1 mouse cellular context compared by ENCODE assay signal in the genomic region with DNA sequence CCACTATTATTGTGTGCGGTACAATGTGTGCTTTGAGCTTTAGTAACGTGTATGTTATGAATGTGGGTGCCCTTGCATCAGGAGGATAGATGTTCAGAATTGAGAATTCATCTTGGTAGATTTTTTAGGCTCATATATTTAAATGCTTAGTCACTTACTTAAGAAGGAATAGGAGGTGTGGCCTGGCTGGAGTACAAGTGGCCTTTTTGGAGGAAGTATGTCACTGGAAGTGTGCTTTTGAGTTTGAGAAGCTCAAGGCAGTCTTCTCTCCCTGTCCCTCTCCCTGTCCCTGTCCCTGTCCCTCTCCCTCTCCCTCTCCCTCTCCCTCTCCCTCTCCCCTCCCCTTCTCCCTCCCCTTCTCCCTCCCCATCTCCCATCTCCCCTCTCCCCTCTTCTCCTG.
TF ChIP-seq lines count a peak whose summit lies in the region.

No protein-coding gene starts in this region.

TF ChIP-seq in MEL, 35 proteins besides CTCF, POLR2A, EP300 and RAD21 (continued from another document):
- TF ChIP-seq TAL1 (IDR thresholded peaks at IDR 0.05; ENCODE audit: low read length) (no peak), MAFK (IDR thresholded peaks at IDR 0.05; ENCODE audit: borderline replicate concordance, low read depth, low read length) (no peak), ELF1 (IDR thresholded peaks at IDR 0.05; ENCODE audit: low read depth, low read length) (no peak), GATA1 (IDR thresholded peaks at IDR 0.05; ENCODE audit: low read depth, low read length) (no peak), UBTF (IDR thresholded peaks at IDR 0.05; ENCODE audit: borderline replicate concordance, insufficient read depth, low read depth, low read length) (no peak), TCF12 (IDR thresholded peaks at IDR 0.05; ENCODE audit: low read depth, low read length) (no peak), ZNF384 (IDR thresholded peaks at IDR 0.05; ENCODE audit: low read depth, low read length) (no peak), GABPA (IDR thresholded peaks at IDR 0.05; ENCODE audit: low read depth, low read length) (no peak), ZC3H11A (IDR thresholded peaks at IDR 0.05; ENCODE audit: low read depth, low read length) (no peak), ZMIZ1 (IDR thresholded peaks at IDR 0.05; ENCODE audit: low read depth, low read length) (no peak), NRF1 (IDR thresholded peaks at IDR 0.05; ENCODE audit: insufficient read depth, low read depth, low read length, poor library complexity, severe bottlenecking) (no peak), CHD1 (IDR thresholded peaks at IDR 0.05; ENCODE audit: low read depth, low read length) (no peak), ETS1 (IDR thresholded peaks at IDR 0.05; ENCODE audit: low read depth, low read length) (no peak)
